Mouse (Mus musculus) urinary bladder, postnatal 25 days (tissue): ENCODE measurements around the gene Wnt3.

Experiments used
- DNase-seq: peaks from one replicate; pipeline ENCODE4 v3.0.0; 2022; ENCODE audit warnings: low spot score

The Wnt3 gene

DNA sequence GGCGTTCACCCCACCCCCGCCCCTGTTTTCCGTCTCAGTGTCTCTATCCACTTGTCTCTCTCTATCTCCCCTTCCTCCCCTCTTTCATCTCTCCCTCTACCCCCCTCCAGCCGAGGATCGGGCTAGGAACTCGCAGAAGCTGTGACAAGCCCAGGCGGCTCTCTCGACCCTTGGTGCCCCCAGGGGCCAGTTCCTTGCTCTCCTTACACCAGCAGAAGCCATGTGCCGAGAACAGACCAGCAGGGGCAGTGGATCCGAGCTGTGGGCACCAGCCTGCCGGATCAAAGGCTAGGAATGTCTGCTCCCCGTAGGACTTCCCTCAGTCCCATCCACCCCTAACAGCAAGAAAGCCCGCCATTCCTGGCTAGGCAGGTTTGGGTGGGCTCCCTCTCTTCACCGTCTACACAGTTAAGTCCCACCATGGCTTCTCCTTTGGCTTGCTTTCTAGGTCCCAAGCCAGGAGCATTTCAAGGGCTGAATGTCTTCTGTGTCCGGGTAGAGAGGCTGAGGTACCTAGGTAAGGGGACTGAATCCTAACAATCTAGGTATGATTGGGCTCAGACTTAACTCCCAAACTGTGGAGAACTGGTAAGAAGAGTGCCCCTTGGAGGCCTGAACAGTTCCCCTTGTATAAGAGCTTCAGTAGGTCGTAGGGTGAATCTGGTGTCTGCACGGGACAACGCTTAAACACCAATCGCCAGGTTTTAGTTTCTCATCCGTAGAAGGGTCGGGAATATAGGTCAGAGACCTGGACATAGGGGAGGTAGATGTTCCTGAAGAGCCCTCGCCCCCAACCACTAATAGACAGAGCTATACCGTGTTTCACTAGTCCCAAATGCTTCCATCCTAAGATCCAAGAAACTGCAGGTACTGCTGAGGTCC, 1.2 kb upstream of the Wnt3 start:
- DNase-seq, result no peak

DNA sequence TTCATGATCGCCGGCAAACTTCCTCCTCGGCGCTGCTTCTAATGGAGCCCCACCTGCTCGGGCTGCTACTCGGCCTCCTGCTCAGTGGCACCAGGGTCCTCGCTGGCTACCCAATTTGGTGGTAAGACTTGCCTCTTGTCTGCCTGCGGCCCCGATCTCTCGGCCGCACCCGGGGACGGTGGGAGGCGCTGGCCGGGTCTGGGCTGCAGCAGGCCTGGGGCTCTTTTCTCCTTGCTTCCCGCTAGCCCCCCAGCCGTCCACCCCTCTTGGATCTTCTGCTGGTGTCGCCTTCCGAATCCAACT, 229 bp downstream of the Wnt3 start:
- DNase-seq, result no peak

GRCm38 (mm10) chr11:103780152-103780551, 6.2 kb downstream of the Wnt3 start:
- DNase-seq, result no peak

DNA sequence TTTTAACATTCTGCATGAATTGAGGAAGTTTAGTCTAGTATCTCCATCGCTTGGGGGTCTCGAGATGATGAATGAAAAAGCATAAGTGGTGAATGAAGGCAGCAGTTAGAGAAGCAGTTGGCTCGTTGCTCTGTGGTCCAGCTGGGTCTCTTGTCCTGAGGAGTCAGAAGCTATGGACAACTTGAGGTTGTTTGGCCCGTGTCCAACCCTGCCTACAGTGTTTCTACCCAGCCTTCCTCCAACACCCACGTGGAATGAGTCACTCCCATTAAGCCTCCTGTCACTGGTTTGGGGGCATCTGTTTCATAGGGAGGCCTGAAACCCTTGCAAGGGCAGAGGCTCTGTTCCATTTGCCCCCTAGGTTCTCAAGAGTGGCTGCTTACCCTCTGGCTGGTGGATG, 16.0 kb downstream of the Wnt3 start:
- no peak for DNase-seq

GRCm38 (mm10) chr11:103801128-103801527, 27.2 kb downstream of the Wnt3 start:
- DNase-seq, result no peak

GRCm38 (mm10) chr11:103804126-103804525, 30.2 kb downstream of the Wnt3 start:
- DNase-seq, result no peak

GRCm38 (mm10) chr11:103804804-103805203, 30.9 kb downstream of the Wnt3 start:
- DNase-seq, result no peak

DNA sequence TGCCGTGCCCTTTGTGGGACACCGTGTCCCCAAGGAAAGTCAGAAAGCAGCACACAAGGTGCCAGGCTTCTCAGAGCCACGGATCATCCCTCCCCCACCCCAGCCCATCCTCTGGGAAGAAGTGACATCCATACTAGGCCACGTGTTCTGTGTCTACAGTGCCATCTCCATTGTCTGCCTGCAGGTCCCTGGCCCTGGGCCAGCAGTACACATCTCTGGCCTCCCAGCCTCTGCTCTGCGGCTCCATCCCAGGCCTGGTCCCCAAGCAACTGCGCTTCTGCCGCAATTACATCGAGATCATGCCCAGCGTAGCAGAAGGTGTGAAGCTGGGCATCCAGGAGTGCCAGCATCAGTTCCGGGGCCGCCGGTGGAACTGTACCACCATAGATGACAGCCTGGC, 34.0 kb downstream of the Wnt3 start:
- no peak for DNase-seq

GRCm38 (mm10) chr11:103808771-103809610, 35.0 kb downstream of the Wnt3 start:
- DNase-seq, result no peak

- DNase-seq, result no peak
Observed at GRCm38 (mm10) chr11:103809611-103810598, 36.0 kb downstream of the Wnt3 start.

GRCm38 (mm10) chr11:103810631-103811030, 36.7 kb downstream of the Wnt3 start:
- DNase-seq, result no peak

- DNase-seq, result no peak
Observed at GRCm38 (mm10) chr11:103811246-103811645, 37.3 kb downstream of the Wnt3 start.

GRCm38 (mm10) chr11:103814808-103815207, 40.9 kb downstream of the Wnt3 start:
- no peak for DNase-seq

- no peak for DNase-seq
Observed at GRCm38 (mm10) chr11:103815986-103816385, 42.0 kb downstream of the Wnt3 start.

DNA sequence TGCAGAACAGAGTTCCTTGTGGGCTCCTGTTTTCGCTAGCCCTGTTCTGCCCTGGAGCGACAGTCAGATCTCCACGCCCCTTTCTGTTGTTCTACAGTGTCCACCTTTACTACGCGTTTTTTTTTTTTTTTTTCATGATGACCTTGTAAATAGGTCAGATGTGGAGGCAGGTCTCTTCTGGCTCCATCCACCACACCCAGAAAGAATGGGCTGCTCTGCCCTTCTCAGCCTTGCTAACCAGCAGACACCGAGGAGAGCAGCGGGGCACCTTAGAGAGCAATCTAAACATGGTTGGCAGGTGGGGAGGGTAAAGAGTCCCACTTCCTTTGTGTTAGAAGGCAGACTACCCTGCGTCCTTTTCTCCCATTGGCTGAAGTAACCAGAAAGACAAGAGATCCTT, 42.8 kb downstream of the Wnt3 start:
- DNase-seq, result no peak

DNA sequence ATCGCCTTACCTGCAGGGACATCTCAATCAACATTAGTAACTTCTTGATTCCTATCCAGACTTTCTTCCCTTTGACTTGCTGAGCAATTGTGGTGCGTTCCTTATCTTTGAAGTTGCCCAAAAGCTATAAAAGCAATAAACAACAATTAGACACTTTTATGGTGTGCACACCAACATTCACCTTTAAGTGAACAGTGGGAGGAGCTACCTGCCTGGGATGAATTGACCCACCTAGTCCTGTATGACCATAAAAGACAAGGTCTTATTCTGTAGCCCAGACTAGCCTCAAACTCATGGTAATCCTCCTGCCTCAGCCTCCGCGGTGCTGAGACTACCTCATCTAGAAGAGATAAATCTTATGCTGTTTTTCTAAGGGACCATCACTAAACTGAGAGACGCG, 53.3 kb downstream of the Wnt3 start:
- DNase-seq, result no peak

DNA sequence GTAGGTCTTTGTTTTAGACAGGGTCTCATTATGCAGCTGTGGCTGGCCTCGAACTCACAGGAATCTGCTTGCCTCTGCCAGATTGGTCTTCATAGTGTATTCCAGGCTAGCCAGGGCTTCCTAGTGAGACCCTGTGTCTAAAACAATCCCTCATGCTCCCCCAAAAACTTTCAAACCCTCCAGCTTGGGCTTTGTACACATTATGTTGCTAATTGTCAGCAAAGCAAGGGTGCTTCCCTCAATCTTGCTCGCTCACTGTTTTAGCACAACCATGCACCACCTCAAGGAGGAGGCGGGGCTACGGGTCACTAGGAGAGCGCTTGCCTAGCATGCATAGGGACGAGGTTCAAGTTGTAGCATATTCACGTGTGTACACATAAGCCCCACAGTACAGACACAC, 54.9 kb downstream of the Wnt3 start:
- DNase-seq, result no peak

GRCm38 (mm10) chr11:103829956-103830355, 56.0 kb downstream of the Wnt3 start:
- no peak for DNase-seq

GRCm38 (mm10) chr11:103830476-103830875, 56.5 kb downstream of the Wnt3 start:
- no peak for DNase-seq

DNA sequence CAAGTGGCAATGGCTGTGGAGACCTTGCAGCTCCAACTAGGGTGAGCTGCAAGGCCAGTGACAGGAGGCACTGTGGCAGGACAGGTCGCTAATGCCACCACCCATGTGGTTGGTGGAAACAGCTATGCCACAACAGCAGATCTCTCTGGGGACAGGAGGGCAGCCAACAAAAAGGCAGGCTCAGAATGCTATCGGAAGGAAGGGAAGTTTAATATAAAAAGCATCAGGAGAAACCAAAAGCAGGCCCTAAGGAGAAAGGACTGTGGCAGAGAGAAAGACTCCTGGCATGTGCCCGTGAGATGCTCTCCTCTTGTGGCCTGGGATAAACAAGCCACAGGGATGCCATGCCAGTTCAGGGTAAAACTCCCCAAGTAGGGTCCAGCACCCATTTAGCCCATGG, 57.8 kb downstream of the Wnt3 start:
- DNase-seq, result no peak

DNA sequence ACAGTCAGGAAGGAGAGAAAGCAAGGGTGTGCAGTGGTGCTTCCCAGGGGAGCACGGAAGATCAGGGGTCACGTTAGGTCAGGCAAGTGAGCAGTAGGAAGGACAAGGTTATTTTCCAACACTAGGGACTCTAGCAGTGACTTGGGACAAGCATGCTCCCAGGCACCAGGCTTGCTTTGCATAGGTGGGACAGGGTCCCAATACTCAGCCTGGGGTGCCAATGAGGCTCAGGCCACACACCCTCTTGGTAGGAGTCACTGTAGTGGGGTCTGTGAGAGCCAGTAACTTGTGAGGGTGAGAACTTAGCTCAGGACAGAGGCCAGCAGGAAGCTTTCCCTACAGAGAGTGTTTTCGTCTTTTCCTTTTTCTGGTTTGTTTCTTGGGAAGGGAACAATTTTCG, 58.4 kb downstream of the Wnt3 start:
- no peak for DNase-seq

- no peak for DNase-seq
Observed at GRCm38 (mm10) chr11:103838955-103839354, 65.0 kb downstream of the Wnt3 start.
